Mouse (Mus musculus) hindbrain, postnatal 0 days (tissue): Measurements from ENCODE around the gene Gins2. TPM values are rescaled to one million over a fixed set of nuclear protein-coding genes. Genes with fewer than 3 reads are reported as not detected.

ENCODE experiments used
- ATAC-seq: fragments of 200-750 bp; cut with Nextera tagmentation; 2 replicates; pipeline ENCODE4 v1.8.0; 2017; ENCODE audit warnings: mild to moderate bottlenecking, moderate TSS enrichment, moderate library complexity
- DNase-seq: peaks from one replicate; pipeline ENCODE4 v3.0.0-alpha.2; 2015; ENCODE audit warnings: low spot score
- H3K27ac ChIP-seq: fragments of 300-500 bp; sonication (generic); 2 replicates; pipeline ENCODE4 v1.5.1; 2014; ENCODE audit warnings: mild to moderate bottlenecking
- H3K27me3 ChIP-seq: fragments of 300-500 bp; sonication (generic); 2 replicates; pipeline ENCODE4 v1.6.1; 2014; ENCODE audit warnings: low read length, mixed read lengths; ENCODE audit not compliant: insufficient read depth
- H3K36me3 ChIP-seq: fragments of 300-500 bp; sonication (generic); 2 replicates; pipeline ENCODE4 v1.6.1; 2014; ENCODE audit warnings: low read length, mixed read lengths; ENCODE audit not compliant: insufficient read depth
- H3K4me1 ChIP-seq: fragments of 300-500 bp; sonication (generic); 2 replicates; pipeline ENCODE4 v1.6.1; 2014; ENCODE audit warnings: antibody characterized with exemption, low read length, mixed read lengths; ENCODE audit not compliant: insufficient read depth
- H3K4me2 ChIP-seq: fragments of 300-500 bp; sonication (generic); 2 replicates; pipeline ENCODE4 v1.6.1; 2014; ENCODE audit warnings: low read depth, mild to moderate bottlenecking, low read length, moderate library complexity, mixed read lengths
- H3K4me3 ChIP-seq: fragments of 300-500 bp; sonication (generic); 2 replicates; pipeline ENCODE4 v1.5.1; 2014; ENCODE audit warnings: low read length
- H3K9ac ChIP-seq: fragments of 300-500 bp; sonication (generic); replicated peaks from 2 replicates; pipeline ENCODE4 v1.6.1; 2014; ENCODE audit warnings: mild to moderate bottlenecking, low read length, moderate library complexity, mixed read lengths
- H3K9me3 ChIP-seq: fragments of 300-500 bp; sonication (generic); 2 replicates; pipeline ENCODE4 v1.6.1; 2016; ENCODE audit warnings: low read length, mixed read lengths
- CTCF ChIP-seq: IDR thresholded peaks from 2 replicates; pipeline ENCODE4 v1.5.1; 2016; ENCODE audit warnings: antibody characterized with exemption, control low read depth, low read depth
- WGBS: fragments of 180-500 bp; shearing (Covaris S2); extraction: QIAGEN DNeasy Blood & Tissue Kit; methylation state at CpG from one replicate; pipeline ENCODE4 v1.1.7; 2014; 5-methylcytosine and 5-hydroxymethylcytosine counted together
- polyA plus RNA-seq: library from polyadenylated mRNA; unstranded; fragments of >200 nt; fragmentation: Nextera tagmentation; extraction: Ambion mirVana; gene quantifications from 2 replicates; pipeline ENCODE4 v1.2.1, GENCODE M21; 2015
- total RNA-seq: library from RNA; depleted of rRNA; stranded (reverse); fragments of >200 nt; gene quantifications from 2 replicates; pipeline ENCODE4 v1.2.3, GENCODE M21; 2014

The Gins2 gene
- total and polyA plus RNA-seq, 2 experiments from 2014 or later, result 12.3 to 20.6 TPM

DNA sequence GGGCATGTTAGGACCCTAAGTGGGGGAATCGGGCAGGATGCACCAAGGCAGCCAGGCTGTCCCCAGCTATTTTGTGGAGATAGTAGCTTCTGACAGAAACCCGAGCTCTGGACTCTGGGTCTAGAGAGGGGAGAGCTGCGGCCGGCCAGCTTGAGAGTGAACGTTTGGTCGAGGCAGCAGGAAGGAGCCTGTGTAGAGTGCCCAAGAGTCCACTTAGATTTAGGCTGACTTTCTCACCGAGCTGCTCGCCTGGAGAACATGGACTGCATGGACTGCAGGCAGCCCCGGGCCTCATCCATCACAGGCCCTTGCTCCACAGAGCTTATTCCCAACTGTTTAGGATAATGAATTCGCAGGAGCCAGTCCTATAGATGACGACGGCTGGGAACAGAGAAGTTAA, 38.7 kb downstream of the Gins2 start:
- no peak overlapping the region; the same call in 1 of the 2 replicates for H3K9ac ChIP-seq
- WGBS, result 28% methylated on average over 12 of the region's 12 CpGs
- no peak for DNase-seq
- peak overlapping the region; percentile 70 for H3K27ac ChIP-seq
- peaks cover 46% of the 10 kb centered on the region for H3K4me1 ChIP-seq
- ATAC-seq, result no peak
- no peaks in the 10 kb centered on the region for H3K9me3 ChIP-seq
- no peaks in the 10 kb centered on the region for H3K36me3 ChIP-seq
- no peaks in the 10 kb centered on the region for H3K27me3 ChIP-seq
- H3K4me2 ChIP-seq, result peak overlapping the region; percentile 46; the same call in 1 of the 2 replicates
- no peak overlapping the region for H3K4me3 ChIP-seq
- TF ChIP-seq CTCF, result no peak

DNA sequence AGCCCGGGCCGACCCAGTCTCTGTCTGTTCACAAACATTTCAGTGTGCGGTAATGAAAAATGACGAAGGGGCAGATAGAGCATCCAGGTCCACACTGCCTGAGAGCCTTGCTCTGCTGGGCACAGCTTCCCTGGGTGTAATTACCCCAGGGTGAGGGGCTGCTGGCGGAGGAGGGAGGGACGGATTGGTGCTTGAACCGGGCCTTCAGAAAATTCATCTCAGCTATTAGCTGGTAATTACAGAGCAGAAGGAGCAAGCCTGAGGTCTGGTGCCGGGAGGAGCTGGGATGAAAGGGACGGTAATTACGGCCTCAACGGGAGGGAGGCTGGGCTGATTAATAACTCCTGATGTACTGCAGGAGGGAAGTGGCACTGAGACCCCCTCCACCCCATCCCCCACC, 39.2 kb downstream of the Gins2 start:
- no peak for TF ChIP-seq CTCF
- no peaks in the 10 kb centered on the region for H3K36me3 ChIP-seq
- H3K4me1 ChIP-seq, result peaks cover 46% of the 10 kb centered on the region
- peak overlapping the region; percentile 28; the same call in 1 of the 2 replicates for H3K9ac ChIP-seq
- H3K9me3 ChIP-seq, result no peaks in the 10 kb centered on the region
- H3K27ac ChIP-seq, result peak overlapping the region; percentile 70
- ATAC-seq (peak; percentile 18; the same call in 1 of the 2 replicates), DNase-seq (peak; percentile 41)
- H3K27me3 ChIP-seq, result no peaks in the 10 kb centered on the region
- WGBS, result 18% methylated on average over 11 of the region's 11 CpGs
- H3K4me3 ChIP-seq, result no peak overlapping the region
- H3K4me2 ChIP-seq, result peak overlapping the region; percentile 46

DNA sequence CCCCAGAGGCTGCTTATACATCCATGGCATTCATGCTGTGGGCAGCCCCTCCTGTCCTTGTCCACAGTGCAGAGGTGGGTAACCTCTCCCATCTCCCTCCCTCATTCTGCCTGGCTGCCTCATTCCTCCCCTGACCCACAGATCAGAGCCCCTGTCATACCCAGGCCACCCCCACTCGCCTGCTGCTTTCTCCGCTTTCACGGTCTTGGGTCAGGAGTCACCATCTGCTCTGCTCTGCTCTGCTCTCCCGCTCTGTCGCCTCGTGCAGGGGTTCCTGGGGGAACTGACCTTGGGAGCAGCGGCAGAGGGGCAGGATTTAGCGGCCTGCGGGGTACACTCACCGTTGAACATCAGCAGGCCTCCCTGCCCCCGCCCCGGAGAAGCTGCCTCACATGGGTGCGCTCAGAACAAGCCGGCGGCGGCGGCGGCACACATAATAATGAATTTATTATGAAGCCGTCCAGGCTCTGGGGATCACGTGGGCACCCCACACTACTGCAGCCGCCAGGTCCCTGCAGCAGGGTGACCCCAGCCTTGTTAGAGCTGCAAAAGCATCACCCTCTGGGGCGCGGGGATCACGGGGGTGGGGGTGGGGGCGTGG, 39.7 kb downstream of the Gins2 start:
- H3K4me1 ChIP-seq, result peaks cover 46% of the 10 kb centered on the region
- 0 out of 2 replicates have a peak overlapping the region, but pooled peaks have one; percentile 3 for H3K4me3 ChIP-seq
- H3K4me2 ChIP-seq, result peak overlapping the region; percentile 46
- H3K9ac ChIP-seq, result peak overlapping the region; percentile 28; the same call in 1 of the 2 replicates
- no peaks in the 10 kb centered on the region for H3K9me3 ChIP-seq
- DNase-seq, result peak; percentile 60
- H3K36me3 ChIP-seq, result no peaks in the 10 kb centered on the region
- peak; percentile 19; the same call in 1 of the 2 replicates for ATAC-seq
- H3K27ac ChIP-seq, result peak overlapping the region; percentile 70
- WGBS, result 9% methylated on average over 25 of the region's 25 CpGs
- no peak for TF ChIP-seq CTCF
- no peaks in the 10 kb centered on the region for H3K27me3 ChIP-seq

DNA sequence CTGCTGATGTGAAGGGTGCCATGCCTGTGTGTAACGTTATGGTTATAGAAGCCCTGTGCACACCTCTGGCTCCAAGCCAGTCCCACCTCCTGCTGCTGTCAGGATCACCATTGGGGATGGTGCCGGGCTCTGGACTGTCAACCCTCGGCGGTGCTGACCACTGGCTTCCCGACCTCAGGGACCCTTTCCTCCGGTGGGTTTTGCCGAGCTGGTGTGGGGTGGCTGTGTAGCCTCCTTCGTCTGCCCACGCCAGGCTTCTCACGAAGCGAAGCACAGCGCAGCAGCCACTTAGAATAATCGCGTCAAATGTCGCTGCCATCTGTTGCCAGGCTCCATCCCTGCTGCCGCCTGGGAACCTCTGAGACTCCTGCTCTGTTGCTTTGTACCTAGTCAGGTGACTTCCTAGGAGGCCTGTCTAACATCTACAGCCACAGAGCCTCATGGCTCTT, 40.8 kb downstream of the Gins2 start:
- Histone ChIP-seq H3K9me3 (no peaks in the 10 kb centered on the region), H3K4me2 (peak overlapping the region; percentile 6; the same call in 1 of the 2 replicates), H3K4me3 (no peak overlapping the region), H3K27me3 (no peaks in the 10 kb centered on the region), H3K27ac (peak overlapping the region; percentile 70; the same call in 1 of the 2 replicates), H3K36me3 (no peaks in the 10 kb centered on the region), H3K4me1 (peaks cover 46% of the 10 kb centered on the region), H3K9ac (peak overlapping the region; percentile 35; the same call in 1 of the 2 replicates)
- TF ChIP-seq CTCF, result no peak
- DNase-seq (peak; percentile 66), ATAC-seq (no peak)
- WGBS, result 34% methylated on average over 16 of the region's 16 CpGs

DNA sequence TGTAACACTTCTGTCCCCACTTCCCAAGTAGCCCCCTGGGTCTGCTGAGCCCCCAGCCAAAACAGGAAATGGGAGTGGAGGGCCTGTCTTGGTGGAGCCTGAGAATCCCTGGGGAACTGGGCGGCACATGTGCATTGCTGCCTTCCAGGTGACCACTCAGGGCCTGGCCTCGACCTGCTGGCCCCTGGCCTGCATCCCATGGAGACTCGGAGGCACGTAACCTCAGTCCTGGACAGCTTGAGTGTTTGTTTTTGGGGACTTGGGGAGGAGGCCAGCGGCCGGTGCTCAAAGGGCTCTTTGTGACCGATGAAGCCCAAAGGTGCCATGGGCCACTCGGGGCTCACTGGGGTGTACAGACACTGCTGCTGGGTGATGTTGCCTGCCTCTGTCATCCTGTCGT, 41.5 kb downstream of the Gins2 start:
- H3K27me3 ChIP-seq, result no peaks in the 10 kb centered on the region
- no peak for TF ChIP-seq CTCF
- DNase-seq (no peak), ATAC-seq (no peak)
- peaks cover 43% of the 10 kb centered on the region for H3K4me1 ChIP-seq
- no peaks in the 10 kb centered on the region for H3K9me3 ChIP-seq
- H3K9ac ChIP-seq, result 0 out of 2 replicates have a peak overlapping the region, but pooled peaks have one; percentile 35
- no peak overlapping the region for H3K4me2 ChIP-seq
- H3K27ac ChIP-seq, result no peak overlapping the region; the same call in 1 of the 2 replicates
- H3K4me3 ChIP-seq, result no peak overlapping the region
- H3K36me3 ChIP-seq, result no peaks in the 10 kb centered on the region
- WGBS, result 70% methylated on average over 9 of the region's 9 CpGs

DNA sequence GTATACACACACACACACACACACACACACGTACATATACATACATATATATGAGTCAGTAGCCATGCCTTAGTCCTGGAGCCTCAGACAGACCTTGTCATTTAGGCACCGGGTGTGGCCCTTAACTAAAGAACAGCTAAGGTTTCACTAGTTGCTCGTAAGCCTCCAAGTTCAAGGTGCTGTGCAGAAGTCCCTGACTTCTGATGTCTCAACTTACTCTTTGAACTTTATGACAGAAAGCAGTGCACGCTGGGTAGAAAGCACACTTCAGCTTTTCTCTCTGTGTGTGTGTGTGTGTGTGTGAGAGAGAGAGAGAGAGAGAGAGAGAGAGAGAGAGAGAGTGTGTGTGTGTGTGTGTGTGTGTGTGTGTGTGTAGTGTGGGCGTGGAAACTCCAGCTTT, 44.9 kb downstream of the Gins2 start:
- H3K4me1 ChIP-seq, result peaks cover 19% of the 10 kb centered on the region
- no peak for DNase-seq
- WGBS, result 95% methylated on average over 5 of the region's 5 CpGs

More for the DNA sequence above, 44.9 kb downstream of the Gins2 start:
- Histone ChIP-seq H3K9ac (no peak overlapping the region), H3K4me2 (no peak overlapping the region), H3K27ac (no peak overlapping the region), H3K27me3 (no peaks in the 10 kb centered on the region), H3K9me3 (no peaks in the 10 kb centered on the region), H3K4me3 (no peak overlapping the region), H3K36me3 (no peaks in the 10 kb centered on the region)
- ATAC-seq, result no peak
- TF ChIP-seq CTCF, result no peak
